Mouse (Mus musculus) midbrain, embryonic 16.5 days (tissue): ENCODE data around the gene Pmf1. TPM values are rescaled to one million over a fixed set of nuclear protein-coding genes. Genes with fewer than 3 reads are reported as not detected.

ENCODE experiments used
- ATAC-seq: fragments of 200-750 bp; cut with Nextera tagmentation; 2 replicates; pipeline ENCODE4 v1.8.0; 2017; ENCODE audit warnings: moderate TSS enrichment
- H3K27ac ChIP-seq: fragments of 300-500 bp; sonication (generic); 2 replicates; pipeline ENCODE4 v1.5.1; 2014; ENCODE audit warnings: mild to moderate bottlenecking, low read length, mixed read lengths
- H3K27me3 ChIP-seq: fragments of 300-500 bp; sonication (generic); 2 replicates; pipeline ENCODE4 v1.6.1; 2014; ENCODE audit warnings: low read depth, low read length, mixed read lengths; ENCODE audit not compliant: control insufficient read depth, insufficient read depth
- H3K36me3 ChIP-seq: fragments of 300-500 bp; sonication (generic); 2 replicates; pipeline ENCODE4 v1.6.1; 2014; ENCODE audit warnings: mild to moderate bottlenecking, low read length, moderate library complexity, mixed read lengths; ENCODE audit not compliant: control insufficient read depth, insufficient read depth
- H3K4me1 ChIP-seq: fragments of 300-500 bp; sonication (generic); 2 replicates; pipeline ENCODE4 v1.6.1; 2014; ENCODE audit warnings: mild to moderate bottlenecking, low read length, mixed read lengths; ENCODE audit not compliant: control insufficient read depth, insufficient read depth
- H3K4me2 ChIP-seq: fragments of 300-500 bp; sonication (generic); 2 replicates; pipeline ENCODE4 v1.6.1; 2014; ENCODE audit warnings: mild to moderate bottlenecking, low read length, mixed read lengths
- H3K4me3 ChIP-seq: fragments of 300-500 bp; sonication (generic); 2 replicates; pipeline ENCODE4 v1.5.1; 2014; ENCODE audit warnings: low read depth, mild to moderate bottlenecking, low read length, moderate library complexity, mixed read lengths
- H3K9ac ChIP-seq: fragments of 300-500 bp; sonication (generic); 2 replicates; pipeline ENCODE4 v1.6.1; 2014; ENCODE audit warnings: low read depth, low read length, mixed read lengths
- H3K9me3 ChIP-seq: fragments of 300-500 bp; sonication (generic); replicated peaks from 2 replicates; pipeline ENCODE4 v1.6.1; 2014; ENCODE audit warnings: mild to moderate bottlenecking, low read length, mixed read lengths; ENCODE audit not compliant: control insufficient read depth, poor library complexity, severe bottlenecking
- WGBS: fragments of 180-500 bp; shearing (Covaris S2); extraction: QIAGEN DNeasy Blood & Tissue Kit; methylation state at CpG from one replicate; pipeline ENCODE4 v1.1.7; 2014; 5-methylcytosine and 5-hydroxymethylcytosine counted together
- polyA plus RNA-seq: library from polyadenylated mRNA; unstranded; fragments of >200 nt; fragmentation: Nextera tagmentation; extraction: Ambion mirVana; gene quantifications from 2 replicates; pipeline ENCODE4 v1.2.1, GENCODE M21; 2015

Gene Pmf1
- polyA plus RNA-seq: 18.3 and 19.2 TPM in 2 replicates

GRCm38 (mm10) chr3:88409741-88410644, at the start of gene Pmf1:
Gene Pmf1 (minus strand): TSS chr3:88410331.
- Histone ChIP-seq H3K4me3 (peak within 1 kb of the TSS; percentile 61), H3K27ac (peak within 1 kb of the TSS; percentile 82), H3K27me3 (no peaks in the 10 kb centered on the region), H3K4me1 (peaks cover 12% of the 10 kb centered on the region), H3K4me2 (peak within 1 kb of the TSS; percentile 75), H3K9ac (peak within 1 kb of the TSS; percentile 80), H3K9me3 (no peaks in the 10 kb centered on the region), H3K36me3 (peaks cover 14% of the 10 kb centered on the region)
- WGBS: under 1% methylated on average over 54 of the region's 54 CpGs
- peak; percentile 91 for ATAC-seq

DNA sequence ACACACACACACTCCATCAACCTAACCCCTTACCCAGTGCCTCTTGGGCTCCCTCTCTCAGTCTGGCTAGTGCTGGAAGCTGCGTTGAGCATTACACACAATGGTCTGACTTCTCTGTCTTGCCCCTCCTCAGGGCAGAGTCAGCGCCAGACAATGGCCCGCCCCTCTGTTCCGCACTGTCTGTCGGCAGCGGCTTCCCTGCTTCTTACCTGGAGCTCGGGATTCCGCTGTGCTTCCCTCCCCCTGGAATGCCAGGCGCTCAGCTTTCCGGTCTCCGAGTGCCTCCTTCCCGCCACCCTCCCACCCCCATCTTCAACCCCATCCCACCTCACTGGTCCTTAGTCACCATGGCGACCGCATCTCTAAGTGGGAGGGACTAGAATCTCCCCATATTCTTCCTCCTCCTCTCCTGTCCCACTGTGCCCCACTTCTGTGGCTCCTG, 48.7 kb upstream of the Pmf1 start:
- Histone ChIP-seq H3K27ac (peak overlapping the region; percentile 80), H3K9me3 (no peaks in the 10 kb centered on the region), H3K4me2 (peak overlapping the region; percentile 82), H3K9ac (peak overlapping the region; percentile 75), H3K4me3 (peak overlapping the region; percentile 56), H3K27me3 (no peaks in the 10 kb centered on the region), H3K4me1 (peaks cover 25% of the 10 kb centered on the region), H3K36me3 (no peaks in the 10 kb centered on the region)
- ATAC-seq: peak; percentile 87
- under 1% methylated on average over 14 of the region's 14 CpGs for WGBS

DNA sequence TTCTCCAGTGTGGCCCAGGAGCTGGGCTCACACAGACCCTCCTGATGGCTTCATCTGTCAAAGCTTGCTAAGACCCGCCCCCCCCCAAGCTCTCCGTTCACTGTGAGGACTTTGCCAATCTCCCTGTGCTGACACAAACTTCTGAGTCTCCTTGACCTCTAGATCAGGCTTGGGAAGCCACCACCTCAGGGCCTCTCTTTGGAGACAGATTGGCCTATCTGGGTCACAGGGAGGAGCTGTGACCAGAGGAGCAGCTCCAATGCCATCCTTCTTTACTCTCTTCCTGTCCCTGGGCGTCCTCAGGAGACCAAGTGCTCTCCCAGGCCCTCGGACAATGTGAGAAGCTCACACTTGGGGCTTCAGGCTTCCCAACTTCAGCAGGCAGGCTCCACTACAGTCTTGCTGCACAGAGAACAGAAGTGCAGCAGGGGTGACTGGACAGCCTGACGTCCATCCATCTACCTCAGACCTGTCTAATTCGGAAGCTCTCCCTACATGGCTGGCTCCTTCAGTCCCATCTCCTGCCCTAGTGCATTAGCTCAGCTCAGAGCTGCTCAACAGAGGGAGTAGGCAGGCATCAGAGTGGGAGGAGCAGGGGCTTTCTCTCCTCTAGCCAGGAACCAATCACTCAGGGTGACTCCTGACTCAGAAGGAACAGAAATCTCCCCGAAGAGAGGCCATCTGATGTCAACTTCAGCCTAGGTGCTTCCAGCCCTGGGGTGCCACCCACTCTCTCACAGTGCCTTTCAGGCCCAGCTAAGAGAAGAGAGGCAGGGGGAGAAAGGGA, 46.8 kb upstream of the Pmf1 start:
- peak overlapping the region; percentile 23 for H3K27ac ChIP-seq
- ATAC-seq: no peak
- peaks cover 25% of the 10 kb centered on the region for H3K4me1 ChIP-seq
- WGBS: 74% methylated on average over 7 of the region's 7 CpGs
- no peaks in the 10 kb centered on the region for H3K9me3 ChIP-seq
- H3K4me2 ChIP-seq: peak overlapping the region; percentile 82
- peaks cover 4% of the 10 kb centered on the region; the same call in 1 of the 2 replicates for H3K36me3 ChIP-seq
- peak overlapping the region; percentile 56 for H3K4me3 ChIP-seq
- peak overlapping the region; percentile 75 for H3K9ac ChIP-seq
- H3K27me3 ChIP-seq: no peaks in the 10 kb centered on the region

DNA sequence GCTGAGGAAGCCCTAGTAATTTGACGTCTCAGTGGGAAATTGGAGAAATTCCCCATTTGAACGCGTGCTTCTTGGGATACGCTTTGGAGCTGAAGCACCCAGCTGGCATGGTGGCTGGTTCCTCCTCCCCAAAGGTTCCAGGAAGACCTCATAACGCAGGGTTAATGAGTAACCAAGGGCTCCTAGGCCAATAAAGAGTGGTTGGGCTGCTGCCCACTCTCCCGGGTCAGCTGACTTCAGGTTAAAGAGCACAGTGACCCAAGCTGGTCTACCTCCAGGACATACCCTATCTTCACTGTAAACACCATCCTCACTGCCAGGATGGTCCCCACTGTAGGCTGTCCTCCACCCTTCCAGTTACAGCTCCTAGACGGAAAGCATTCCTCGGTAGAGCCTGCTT, 46.2 kb upstream of the Pmf1 start:
- H3K9ac ChIP-seq: 0 out of 2 replicates have a peak overlapping the region, but pooled peaks have one; percentile 75
- peaks cover 25% of the 10 kb centered on the region for H3K4me1 ChIP-seq
- no peaks in the 10 kb centered on the region for H3K27me3 ChIP-seq
- no peaks in the 10 kb centered on the region for H3K9me3 ChIP-seq
- 93% methylated on average over 8 of the region's 8 CpGs for WGBS
- H3K4me3 ChIP-seq: no peak overlapping the region
- peaks cover 4% of the 10 kb centered on the region; the same call in 1 of the 2 replicates for H3K36me3 ChIP-seq
- H3K4me2 ChIP-seq: peak overlapping the region; percentile 82; the same call in 1 of the 2 replicates
- no peak for ATAC-seq
- no peak overlapping the region for H3K27ac ChIP-seq

- Histone ChIP-seq H3K4me3 (no peak overlapping the region), H3K27ac (no peak overlapping the region), H3K36me3 (peaks cover 7% of the 10 kb centered on the region; the same call in 1 of the 2 replicates), H3K27me3 (no peaks in the 10 kb centered on the region), H3K9ac (0 out of 2 replicates have a peak overlapping the region, but pooled peaks have one; percentile 32), H3K4me2 (no peak overlapping the region), H3K4me1 (peaks cover 25% of the 10 kb centered on the region), H3K9me3 (no peaks in the 10 kb centered on the region)
- ATAC-seq: no peak
- WGBS: 83% methylated on average over 18 of the region's 18 CpGs
Measured at GRCm38 (mm10) chr3:88455588-88456264, 45.6 kb upstream of the Pmf1 start.

GRCm38 (mm10) chr3:88454762-88455587, 44.8 kb upstream of the Pmf1 start:
- peaks cover 25% of the 10 kb centered on the region for H3K4me1 ChIP-seq
- no peak overlapping the region for H3K27ac ChIP-seq
- H3K27me3 ChIP-seq: no peaks in the 10 kb centered on the region
- no peak for ATAC-seq
- H3K36me3 ChIP-seq: peaks cover 9% of the 10 kb centered on the region; the same call in 1 of the 2 replicates
- 67% methylated on average over 9 of the region's 9 CpGs for WGBS
- no peak overlapping the region for H3K4me3 ChIP-seq
- 0 out of 2 replicates have a peak overlapping the region, but pooled peaks have one; percentile 32 for H3K9ac ChIP-seq
- H3K9me3 ChIP-seq: no peaks in the 10 kb centered on the region
- no peak overlapping the region for H3K4me2 ChIP-seq

- Histone ChIP-seq H3K27ac (no peak overlapping the region), H3K4me2 (no peak overlapping the region), H3K4me1 (peaks cover 19% of the 10 kb centered on the region), H3K4me3 (no peak overlapping the region), H3K9me3 (no peaks in the 10 kb centered on the region), H3K9ac (no peak overlapping the region), H3K36me3 (peaks cover 9% of the 10 kb centered on the region; the same call in 1 of the 2 replicates), H3K27me3 (no peaks in the 10 kb centered on the region)
- no peak for ATAC-seq
- WGBS: 85% methylated on average over 8 of the region's 8 CpGs
Measured at GRCm38 (mm10) chr3:88453986-88454385, 43.9 kb upstream of the Pmf1 start.

DNA sequence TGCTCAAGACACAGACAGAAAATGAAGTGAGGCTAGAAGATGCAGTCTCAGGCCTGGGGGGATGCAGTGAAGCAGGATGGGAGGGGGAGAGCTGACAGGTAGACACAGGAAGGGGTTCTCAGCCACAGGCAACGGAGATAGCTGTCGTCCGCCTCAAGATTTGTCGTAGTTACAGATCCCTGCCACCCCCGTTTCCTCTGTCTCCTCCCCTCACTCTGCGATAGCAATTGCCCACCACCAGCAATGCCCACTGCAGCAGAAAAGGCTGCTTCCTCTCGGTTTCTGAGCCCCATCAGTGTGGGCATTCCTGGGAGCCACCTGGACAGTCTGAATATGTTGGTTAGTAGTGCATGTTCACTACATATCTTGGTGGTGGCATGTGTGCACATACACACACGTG, 43.2 kb upstream of the Pmf1 start:
- 66% methylated on average over 8 of the region's 8 CpGs for WGBS

More for the DNA sequence above, 43.2 kb upstream of the Pmf1 start:
- H3K9me3 ChIP-seq: no peaks in the 10 kb centered on the region
- H3K27me3 ChIP-seq: no peaks in the 10 kb centered on the region
- H3K27ac ChIP-seq: no peak overlapping the region
- H3K9ac ChIP-seq: no peak overlapping the region
- H3K4me2 ChIP-seq: no peak overlapping the region
- H3K36me3 ChIP-seq: peaks cover 9% of the 10 kb centered on the region; the same call in 1 of the 2 replicates
- peaks cover 19% of the 10 kb centered on the region for H3K4me1 ChIP-seq
- ATAC-seq: no peak
- no peak overlapping the region for H3K4me3 ChIP-seq
